In the genomic region with DNA sequence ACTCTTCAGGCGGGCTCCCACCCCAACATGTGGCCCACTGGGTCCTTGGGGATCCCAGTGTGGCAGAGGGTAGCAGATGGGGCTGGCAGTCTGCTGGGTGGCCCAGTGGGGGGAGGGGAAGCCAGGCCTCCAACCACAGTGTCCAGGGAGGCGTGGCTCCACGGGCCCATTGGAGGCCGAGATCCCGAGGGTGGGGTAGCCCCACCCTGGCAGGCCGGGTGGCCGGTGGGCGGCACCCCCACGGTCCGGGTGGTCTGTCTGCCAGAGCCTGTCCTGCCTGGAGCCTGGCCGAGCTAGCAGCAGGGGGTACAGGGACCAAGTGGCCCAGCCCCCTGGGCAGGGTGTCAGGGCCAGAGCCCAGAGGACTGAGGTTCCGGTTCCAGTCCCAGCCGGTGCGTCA, we compare ENCODE assay signal across 11 mouse cellular contexts. TPM values are rescaled to one million over a fixed set of nuclear protein-coding genes. Genes with fewer than 3 reads are reported as not detected.
DNase-seq lines count a peak whose midpoint lies in the region; ATAC-seq and TF ChIP-seq lines count a peak whose summit lies in the region.
"Had no signal": no experiment of that assay in that cellular context is flagged by ENCODE, and none has a peak within 500 bp of the region (broad histone marks: within the 10 kb centered on the region; RNA-seq: fewer than 3 reads in every experiment).

No protein-coding gene starts in this region.

- H3K27me3 ChIP-seq in embryonic facial prominence, embryonic 10.5 days (replicated peaks; ENCODE audit: low read depth, poor library complexity, severe bottlenecking): no peaks in the 10 kb centered on the region
- H3K27me3 ChIP-seq in heart, embryonic 15.5 days: no peaks in the 10 kb centered on the region
- no peaks in the 10 kb centered on the region for H3K27me3 ChIP-seq in lung, postnatal 0 days (replicated peaks; ENCODE audit: insufficient read depth, low read length)

- H3K4me3 ChIP-seq in embryonic facial prominence, embryonic 10.5 days: no peak overlapping the region
- H3K4me3 ChIP-seq in heart, embryonic 15.5 days: peak overlapping the region; percentile 35
- H3K4me3 ChIP-seq in lung, postnatal 0 days (ENCODE audit: low read depth, low read length): peak overlapping the region; percentile 22; the same call in 1 of the 2 replicates
- H3K4me3 ChIP-seq: midbrain, embryonic 12.5 days had no signal

- H3K36me3 ChIP-seq in embryonic facial prominence, embryonic 10.5 days (replicated peaks): no peaks in the 10 kb centered on the region
- no peaks in the 10 kb centered on the region for H3K36me3 ChIP-seq in heart, embryonic 15.5 days
- H3K36me3 ChIP-seq in lung, postnatal 0 days (ENCODE audit: insufficient read depth, low read length): no peaks in the 10 kb centered on the region
- H3K36me3 ChIP-seq: midbrain, embryonic 12.5 days had no signal

- peak overlapping the region; percentile 45 for H3K4me2 ChIP-seq in heart, embryonic 15.5 days
- H3K4me2 ChIP-seq in lung, postnatal 0 days (replicated peaks; ENCODE audit: low read depth, low read length): peak overlapping the region; percentile 43
- H3K4me2 ChIP-seq: midbrain, embryonic 12.5 days had no signal

- 88% methylated on average over 14 of the region's 14 CpGs for WGBS in embryonic facial prominence, embryonic 10.5 days
- 72% methylated on average over 14 of the region's 14 CpGs for WGBS in heart, embryonic 15.5 days
- WGBS in lung, postnatal 0 days: 60% methylated on average over 10 of the region's 14 CpGs

- H3K9me3 ChIP-seq in embryonic facial prominence, embryonic 10.5 days: no peaks in the 10 kb centered on the region
- no peaks in the 10 kb centered on the region for H3K9me3 ChIP-seq in heart, embryonic 15.5 days (replicated peaks)
- H3K9me3 ChIP-seq in lung, postnatal 0 days (ENCODE audit: low read length): no peaks in the 10 kb centered on the region
- H3K9me3 ChIP-seq: midbrain, embryonic 12.5 days had no signal

- DNase-seq in gastrocnemius, adult 18-20 months (ENCODE audit: low spot score): peak; percentile 68
- no peak for DNase-seq in gastrocnemius, postnatal 14 days
- no peak for DNase-seq in embryonic facial prominence, embryonic 10.5 days (ENCODE audit: low spot score)
- DNase-seq in lung, postnatal 0 days (ENCODE audit: low spot score): peak; percentile 41
- no peak for DNase-seq in MN1 (ENCODE audit: low spot score)
- no peak for DNase-seq in thymus, postnatal 10 days (ENCODE audit: low spot score in 2 of 2)
- DNase-seq in right cerebral cortex, postnatal 4 days: no peak
- DNase-seq: layer of hippocampus, adult 9-11 months had no signal

- TF ChIP-seq EP300 in lung, postnatal 0 days (IDR thresholded peaks at IDR 0.05): no peak

- peaks cover 73% of the 10 kb centered on the region for H3K4me1 ChIP-seq in embryonic facial prominence, embryonic 10.5 days
- peaks cover 80% of the 10 kb centered on the region for H3K4me1 ChIP-seq in heart, embryonic 15.5 days (replicated peaks)
- 0 out of 2 replicates have a peak, but pooled peaks cover 4% of the 10 kb centered on the region for H3K4me1 ChIP-seq in lung, postnatal 0 days (ENCODE audit: insufficient read depth, low read depth, low read length)

- intact Hi-C loops in gastrocnemius, postnatal 14 days (cut with DNase I; ENCODE audit: low total_unique reads): no loop called here

- ATAC-seq in heart, embryonic 15.5 days (replicated peaks; ENCODE audit: insufficient number of reproducible peaks, insufficient read depth, low FRiP score, low read depth): 0 out of 2 replicates have a peak, but pooled peaks have one; percentile 11
- peak; percentile 67 for ATAC-seq in lung, postnatal 0 days
- ATAC-seq: activated CD4-positive, CD25-positive, alpha-beta regulatory T cell, adult 4 months had no signal

- peak overlapping the region; percentile 98 for H3K27ac ChIP-seq in embryonic facial prominence, embryonic 10.5 days (replicated peaks)
- H3K27ac ChIP-seq in heart, embryonic 15.5 days: peak overlapping the region; percentile 96
- peak overlapping the region; percentile 68; the same call in 1 of the 2 replicates for H3K27ac ChIP-seq in lung, postnatal 0 days (ENCODE audit: low read length)
- H3K27ac ChIP-seq: midbrain, embryonic 12.5 days had no signal

- H3K9ac ChIP-seq in heart, embryonic 15.5 days: peak overlapping the region; percentile 46
- peak overlapping the region; percentile 46; the same call in 1 of the 2 replicates for H3K9ac ChIP-seq in lung, postnatal 0 days (replicated peaks; ENCODE audit: low read depth)
- H3K9ac ChIP-seq: midbrain, embryonic 12.5 days had no signal

- no peak for TF ChIP-seq CTCF in lung, postnatal 0 days (IDR thresholded peaks at IDR 0.05)

RNA-seq across cellular contexts. Expression of a gene that starts 14.2 kb away (rescaled TPM):
- 10 to 100 TPM; 30.3 to 38.4 TPM for total RNA-seq in gastrocnemius, adult 18-20 months (2021)
- 10 to 100 TPM; 22.2 to 35.0 TPM for total RNA-seq in gastrocnemius, postnatal 14 days (2021)
- 20.9 and 21.4 TPM in 2 replicates for polyA plus RNA-seq in embryonic facial prominence, embryonic 10.5 days (2016; fragmentation: Nextera tagmentation; extraction: Ambion mirVana)
- 49.6 and 83.5 TPM in 2 replicates for polyA plus RNA-seq in heart, embryonic 15.5 days (2015; fragmentation: Nextera tagmentation; extraction: Ambion mirVana)
- polyA plus RNA-seq in lung, postnatal 0 days (2015; fragmentation: Nextera tagmentation; extraction: Ambion mirVana): 90.8 and 92.3 TPM in 2 replicates

RNA-seq across cellular contexts. Expression of a gene that starts 23.8 kb away (rescaled TPM):
- over 10,000 TPM; 35,269 to 35,976 TPM for total RNA-seq in gastrocnemius, adult 18-20 months (2021)
- total RNA-seq in gastrocnemius, postnatal 14 days (2021): over 10,000 TPM; 22,199 to 23,470 TPM
- 1.4 and 1.6 TPM in 2 replicates for polyA plus RNA-seq in embryonic facial prominence, embryonic 10.5 days (2016; fragmentation: Nextera tagmentation; extraction: Ambion mirVana)
- polyA plus RNA-seq in heart, embryonic 15.5 days (2015; fragmentation: Nextera tagmentation; extraction: Ambion mirVana): 4.6 and 4.8 TPM in 2 replicates
- polyA plus RNA-seq in lung, postnatal 0 days (2015; fragmentation: Nextera tagmentation; extraction: Ambion mirVana): 1.5 and 2.2 TPM in 2 replicates

RNA-seq across cellular contexts. Expression of a gene that starts 33.2 kb away (rescaled TPM):
- over 10,000 TPM; 19,257 to 20,060 TPM for total RNA-seq in gastrocnemius, adult 18-20 months (2021)
- total RNA-seq in gastrocnemius, postnatal 14 days (2021): over 10,000 TPM; 14,029 to 14,677 TPM
- 1.7 and 2.5 TPM in 2 replicates for polyA plus RNA-seq in embryonic facial prominence, embryonic 10.5 days (2016; fragmentation: Nextera tagmentation; extraction: Ambion mirVana)
- polyA plus RNA-seq in heart, embryonic 15.5 days (2015; fragmentation: Nextera tagmentation; extraction: Ambion mirVana): 16.8 and 16.9 TPM in 2 replicates
- polyA plus RNA-seq in lung, postnatal 0 days (2015; fragmentation: Nextera tagmentation; extraction: Ambion mirVana): 1.9 and 2.1 TPM in 2 replicates
- polyA plus RNA-seq: activated CD4-positive, CD25-positive, alpha-beta regulatory T cell, adult 4 months had no signal

RNA-seq across cellular contexts. Expression of a gene that starts 40.1 kb away (rescaled TPM):
- total RNA-seq in gastrocnemius, adult 18-20 months (2021): not detected
- total RNA-seq in gastrocnemius, postnatal 14 days (2021): not detected
- not detected in 2 replicates for polyA plus RNA-seq in embryonic facial prominence, embryonic 10.5 days (2016; fragmentation: Nextera tagmentation; extraction: Ambion mirVana)
- 0.48 and 1.7 TPM in 2 replicates for polyA plus RNA-seq in heart, embryonic 15.5 days (2015; fragmentation: Nextera tagmentation; extraction: Ambion mirVana)
- 0.47 and 1.1 TPM in 2 replicates for polyA plus RNA-seq in lung, postnatal 0 days (2015; fragmentation: Nextera tagmentation; extraction: Ambion mirVana)
- polyA plus RNA-seq: activated CD4-positive, CD25-positive, alpha-beta regulatory T cell, adult 4 months had no signal

RNA-seq across cellular contexts. Expression of a gene that starts 57.7 kb away (rescaled TPM):
- total RNA-seq in gastrocnemius, adult 18-20 months (2021): 1 to 10 TPM; 1.7 to 1.9 TPM
- total RNA-seq in gastrocnemius, postnatal 14 days (2021): 1 to 10 TPM; 5.0 to 5.2 TPM
- 18.1 and 22.4 TPM in 2 replicates for polyA plus RNA-seq in embryonic facial prominence, embryonic 10.5 days (2016; fragmentation: Nextera tagmentation; extraction: Ambion mirVana)
- polyA plus RNA-seq in heart, embryonic 15.5 days (2015; fragmentation: Nextera tagmentation; extraction: Ambion mirVana): 17.0 and 18.7 TPM in 2 replicates
- 15.2 and 15.7 TPM in 2 replicates for polyA plus RNA-seq in lung, postnatal 0 days (2015; fragmentation: Nextera tagmentation; extraction: Ambion mirVana)

Comparison
In these comparisons a context has a peak if more than half of its experiments do, and no peak if none do; other contexts are left out.
1. DNase-seq: peak in gastrocnemius, adult 18-20 months (single experiment) and lung, postnatal 0 days (single experiment); none in gastrocnemius, postnatal 14 days (single experiment), embryonic facial prominence, embryonic 10.5 days (single experiment), MN1 (single experiment), thymus, postnatal 10 days (0 of 2) and right cerebral cortex, postnatal 4 days (single experiment).
2. Peak in every context shown above with its lines, with median percentiles within 50 percentile points of each other: H3K27ac ChIP-seq.